8 mouse cellular contexts compared by ENCODE assay signal in genomic region chr10:69212542-69213440, GRCm38 (mm10). TPM values are rescaled to one million over a fixed set of nuclear protein-coding genes. Genes with fewer than 3 reads are reported as not detected.
DNase-seq lines count a peak whose midpoint lies in the region; ATAC-seq lines count a peak whose summit lies in the region.

A930033H14Rik (minus strand) TSS chr10:69213098.

- peaks cover 28% of the 10 kb centered on the region for H3K36me3 ChIP-seq in midbrain, embryonic 10.5 days

- under 1% methylated on average over 82 of the region's 84 CpGs for WGBS in midbrain, embryonic 10.5 days

- ATAC-seq in granulocyte monocyte progenitor cell, adult 5-6 weeks (replicated peaks; ENCODE audit: poor library complexity, severe bottlenecking) = peak; percentile 71

- H3K4me1 ChIP-seq in midbrain, embryonic 10.5 days = peaks cover 25% of the 10 kb centered on the region

- peak within 1 kb of the TSS; percentile 98 for H3K27ac ChIP-seq in midbrain, embryonic 10.5 days (replicated peaks)

- intact Hi-C loops in left cerebral cortex, postnatal 4 days (cut with DNase I) = no loop called here

- peak within 1 kb of the TSS; percentile 89 for H3K4me3 ChIP-seq in midbrain, embryonic 10.5 days

- no peaks in the 10 kb centered on the region for H3K27me3 ChIP-seq in midbrain, embryonic 10.5 days (ENCODE audit: low read depth, poor library complexity, severe bottlenecking)

- peak; percentile 96 for DNase-seq in adrenal gland, adult 2 months
- peak; percentile 67 for DNase-seq in embryo, embryonic 11.5 days (ENCODE audit: low read depth, low spot score)
- DNase-seq in kidney, adult 11 months = peak; percentile 79
- DNase-seq in left cerebral cortex, postnatal 4 days = peak; percentile 73
- peak; percentile 83 for DNase-seq in midbrain, embryonic 10.5 days (ENCODE audit: low spot score)
- DNase-seq in right cerebral cortex, postnatal 25 days = peak; percentile 79
- DNase-seq in urinary bladder, postnatal 25 days (ENCODE audit: low spot score) = peak; percentile 71

- H3K9me3 ChIP-seq in midbrain, embryonic 10.5 days (replicated peaks) = peaks cover 7% of the 10 kb centered on the region

RNA-seq across cellular contexts. Expression of gene A930033H14Rik, which starts in this region (rescaled TPM):
- 1 to 10 TPM; 2.0 to 2.5 TPM for total RNA-seq in adrenal gland, adult 2 months (2021)
- polyA plus RNA-seq in adrenal gland, adult 2 months (2012; rRNA removed) = 1.5 and 1.7 TPM in 2 replicates
- 2.6 and 4.3 TPM in 2 replicates for total RNA-seq in granulocyte monocyte progenitor cell, adult 5-6 weeks (2014; fragmentation: Nextera tagmentation)
- total RNA-seq in granulocyte monocyte progenitor cell, adult 5-6 weeks (2017) = 1.2 and 1.5 TPM in 2 replicates
- total RNA-seq in left cerebral cortex, postnatal 4 days (2021) = 1 to 10 TPM; 6.2 to 6.5 TPM
- 1.0 and 1.1 TPM in 2 replicates for polyA plus RNA-seq in midbrain, embryonic 10.5 days (2016; fragmentation: Nextera tagmentation; extraction: Ambion mirVana)

Comparison
In these comparisons a context has a peak if more than half of its experiments do, and no peak if none do; other contexts are left out.
1. Peak in every context shown above with its lines: DNase-seq, ATAC-seq, H3K4me3 ChIP-seq and H3K27ac ChIP-seq.